Mouse (Mus musculus) spleen, adult 2 months (tissue): ENCODE measurements around the gene Ano9. TPM values are rescaled to one million over a fixed set of nuclear protein-coding genes. Genes with fewer than 3 reads are reported as not detected.

Experiments used
- DNase-seq, 2 experiments: peaks; one replicate each; pipeline versions ENCODE4 v3.0.0 to v3.0.0-alpha.2; 2012 to 2021; ENCODE audit warnings: low spot score in 2 of 2, low read depth in 1 of 2
- H3K27ac ChIP-seq: fragments of 200-500 bp; 2 replicates; pipeline ENCODE4 v1.5.1; 2012; ENCODE audit warnings: low read length, inconsistent platforms; ENCODE audit not compliant: insufficient read depth
- H3K27me3 ChIP-seq: fragments of 200-500 bp; 2 replicates; pipeline ENCODE4 v1.6.1; 2012; ENCODE audit warnings: mild to moderate bottlenecking, moderate library complexity, low read length, inconsistent platforms; ENCODE audit not compliant: control insufficient read depth, insufficient read depth
- H3K36me3 ChIP-seq: fragments of 200-500 bp; 2 replicates; pipeline ENCODE4 v1.6.1; 2012; ENCODE audit warnings: mild to moderate bottlenecking, low read length, inconsistent platforms; ENCODE audit not compliant: control insufficient read depth, insufficient read depth
- H3K4me1 ChIP-seq: fragments of 200-500 bp; 2 replicates; pipeline ENCODE4 v1.6.1; 2011; ENCODE audit warnings: inconsistent platforms; ENCODE audit not compliant: control insufficient read depth, insufficient read depth, insufficient read length
- H3K4me3 ChIP-seq: fragments of 200-500 bp; 2 replicates; pipeline ENCODE4 v1.5.1; 2011; ENCODE audit warnings: mild to moderate bottlenecking, inconsistent platforms; ENCODE audit not compliant: insufficient read depth, insufficient read length; ENCODE audit errors: extremely low read depth
- CTCF ChIP-seq: fragments of 200-500 bp; IDR thresholded peaks from 2 replicates; pipeline ENCODE4 v1.5.1; 2011; ENCODE audit warnings: mild to moderate bottlenecking, inconsistent platforms; ENCODE audit not compliant: insufficient read depth, insufficient read length, insufficient replicate concordance; ENCODE audit errors: extremely low read depth
- POLR2A ChIP-seq: fragments of 200-500 bp; IDR thresholded peaks from 2 replicates; pipeline ENCODE4 v1.6.1; 2011; ENCODE audit warnings: low read depth, low read length, inconsistent platforms
- WGBS: fragments of 180-500 bp; shearing (Covaris S2); methylation state at CpG from one replicate; pipeline ENCODE4 v1.1.7; 2018; 5-methylcytosine and 5-hydroxymethylcytosine counted together
- polyA plus RNA-seq: library from polyadenylated mRNA; depleted of rRNA; stranded (reverse); fragments of >200 nt; gene quantifications from 2 replicates; pipeline ENCODE4 v1.2.3, GENCODE M21; 2012

The Ano9 gene
- polyA plus RNA-seq, 1 experiment, result 0.02 TPM

GRCm38 (mm10) chr7:141123517-141123856, 5.9 kb upstream of the Ano9 start:
- Histone ChIP-seq H3K27me3 (no peaks in the 10 kb centered on the region), H3K4me1 (no peaks in the 10 kb centered on the region), H3K4me3 (peak overlapping the region; percentile 75), H3K36me3 (no peaks in the 10 kb centered on the region), H3K27ac (peak overlapping the region; percentile 61)
- WGBS, result 5% methylated on average over 15 of the region's 15 CpGs
- DNase-seq, result no peak
- no peak for TF ChIP-seq POLR2A

GRCm38 (mm10) chr7:141122689-141123516, 5.3 kb upstream of the Ano9 start:
- DNase-seq, result peak; percentile 93 to 94
- H3K36me3 ChIP-seq, result no peaks in the 10 kb centered on the region
- no peaks in the 10 kb centered on the region for H3K27me3 ChIP-seq
- no peaks in the 10 kb centered on the region for H3K4me1 ChIP-seq
- 1% methylated on average over 29 of the region's 29 CpGs for WGBS
- peak overlapping the region; percentile 61 for H3K27ac ChIP-seq
- peak overlapping the region; percentile 75 for H3K4me3 ChIP-seq
- no peak; the same call in 1 of the 2 replicates for TF ChIP-seq POLR2A
- no peak for TF ChIP-seq CTCF

GRCm38 (mm10) chr7:141122245-141122644, 4.6 kb upstream of the Ano9 start, which contains the start of gene Ptdss2:
Gene Ptdss2, plus strand, starts transcription at chr7:141122382.
- no peaks in the 10 kb centered on the region for H3K27me3 ChIP-seq
- H3K36me3 ChIP-seq, result no peaks in the 10 kb centered on the region
- WGBS, result 45% methylated on average over 14 of the region's 14 CpGs
- TF ChIP-seq POLR2A, result no peak
- TF ChIP-seq CTCF, result no peak
- H3K4me3 ChIP-seq, result peak within 1 kb of the TSS; percentile 75
- no peak for DNase-seq
- H3K27ac ChIP-seq, result peak within 1 kb of the TSS; percentile 61
- no peaks in the 10 kb centered on the region for H3K4me1 ChIP-seq

- H3K4me3 ChIP-seq, result no peak overlapping the region
These were observed 3.5 kb upstream of the Ano9 start for GRCm38 (mm10) chr7:141121051-141121531.

GRCm38 (mm10) chr7:141120605-141121004, 3.0 kb upstream of the Ano9 start:
- no peak overlapping the region for H3K27ac ChIP-seq
- H3K36me3 ChIP-seq, result no peaks in the 10 kb centered on the region

More at GRCm38 (mm10) chr7:141121051-141121531, 3.5 kb upstream of the Ano9 start:
- Histone ChIP-seq H3K36me3 (no peaks in the 10 kb centered on the region), H3K27me3 (no peaks in the 10 kb centered on the region), H3K27ac (no peak overlapping the region), H3K4me1 (no peaks in the 10 kb centered on the region)
- TF ChIP-seq POLR2A (no peak), CTCF (no peak)
- DNase-seq, result no peak
- WGBS, result 77% methylated on average over 5 of the region's 5 CpGs

GRCm38 (mm10) chr7:141119487-141119886, 1.9 kb upstream of the Ano9 start:
- no peaks in the 10 kb centered on the region for H3K4me1 ChIP-seq
- 84% methylated on average over 3 of the region's 3 CpGs for WGBS
- no peak for DNase-seq
- H3K27me3 ChIP-seq, result no peaks in the 10 kb centered on the region
- H3K4me3 ChIP-seq, result no peak overlapping the region
- H3K36me3 ChIP-seq, result no peaks in the 10 kb centered on the region
- no peak overlapping the region for H3K27ac ChIP-seq
- TF ChIP-seq POLR2A, result no peak
- no peak for TF ChIP-seq CTCF

More at GRCm38 (mm10) chr7:141120605-141121004, 3.0 kb upstream of the Ano9 start:
- Histone ChIP-seq H3K4me1 (no peaks in the 10 kb centered on the region), H3K27me3 (no peaks in the 10 kb centered on the region), H3K4me3 (no peak overlapping the region)
- no peak for TF ChIP-seq POLR2A
- TF ChIP-seq CTCF, result no peak
- 93% methylated on average over 3 of the region's 3 CpGs for WGBS
- no peak for DNase-seq

- no peak for TF ChIP-seq POLR2A
- TF ChIP-seq CTCF, result no peak
These were observed 1.7 kb downstream of the Ano9 start for GRCm38 (mm10) chr7:141115874-141116273.

More at GRCm38 (mm10) chr7:141115874-141116273, 1.7 kb downstream of the Ano9 start:
- Histone ChIP-seq H3K4me3 (no peak overlapping the region), H3K27me3 (no peaks in the 10 kb centered on the region), H3K27ac (no peak overlapping the region), H3K4me1 (no peaks in the 10 kb centered on the region), H3K36me3 (no peaks in the 10 kb centered on the region)
- 93% methylated on average over 9 of the region's 9 CpGs for WGBS
- DNase-seq, result no peak
